Mouse (Mus musculus): ENCODE measurements around the gene Fam69a. TPM values are rescaled to one million over a fixed set of nuclear protein-coding genes. Genes with fewer than 3 reads are reported as not detected.
A peak's percentile ranks its signal among the peaks of the same experiment; 100 is the strongest.
"Not testable (repeated sequence)": the region's sequence is repeated elsewhere in the genome, so short reads cannot be mapped to it uniquely, and the experiment has no call there.

Fam69a gene
- 17.0 TPM for polyA plus RNA-seq (2021)

- in situ Hi-C loops (cut with MboI; ENCODE audit: low pct_unique_long_range_greater_than_20kb) = loop anchor here (5.0 kb wide), 1 partner anchor 60 kb away; no protein-coding TSS in a partner anchor
- TF ChIP-seq CTCF (IDR thresholded peaks at IDR 0.05) = no peak
- ChIA-PET CTCF (interaction anchor here (1.0 to 4.6 kb wide), 14 partner anchors 10 to 70 kb away, joined by 3 to 61 read pairs (median 6); no protein-coding TSS in a partner anchor), POLR2A (interaction anchor here (0.7 to 1.2 kb wide), 4 partner anchors 11 to 323 kb away, joined by 3 to 4 read pairs (median 3); no protein-coding TSS in a partner anchor)
- DNase-seq (ENCODE audit: low read depth, low spot score) (no peak), ATAC-seq (peak; percentile 77)
- H3K27me3 ChIP-seq = no peaks in the 10 kb centered on the region
Observed at GRCm38 (mm10) chr5:107986967-107987834, at the start of gene Fam69a. Gene Fam69a, minus strand, starts transcription at chr5:107987085.

- no peak for TF ChIP-seq CTCF (IDR thresholded peaks at IDR 0.05)
- CTCF ChIA-PET = interaction anchor here (0.9 to 5.0 kb wide), 12 partner anchors 13 to 134 kb away, joined by 3 to 23 read pairs (median 4); no protein-coding TSS in a partner anchor
- DNase-seq (ENCODE audit: low read depth, low spot score) = no peak
- no peaks in the 10 kb centered on the region for H3K27me3 ChIP-seq
- in situ Hi-C loops (cut with MboI; ENCODE audit: low pct_unique_long_range_greater_than_20kb) = loop anchor here (5.0 kb wide), 1 partner anchor 132 kb away; no protein-coding TSS in a partner anchor
- ATAC-seq = no peak
- POLR2A ChIA-PET = interaction anchor here (0.6 kb wide), 1 partner anchor 60 kb away, joined by 4 read pairs; no protein-coding TSS in a partner anchor
Observed at GRCm38 (mm10) chr5:108035523-108035922, 48.6 kb upstream of the Fam69a start.

GRCm38 (mm10) chr5:108034194-108034593, 47.3 kb upstream of the Fam69a start:
- CTCF ChIA-PET = interaction anchor here (0.7 to 5.0 kb wide), 19 partner anchors 11 to 129 kb away, joined by 3 to 23 read pairs (median 4); no protein-coding TSS in a partner anchor
- POLR2A ChIA-PET = interaction anchor here (0.6 kb wide), 1 partner anchor 46 kb away, joined by 3 read pairs; no protein-coding TSS in a partner anchor
- no peak for ATAC-seq
- no peaks in the 10 kb centered on the region for H3K27me3 ChIP-seq
- no peak for TF ChIP-seq CTCF (IDR thresholded peaks at IDR 0.05)
- no peak for DNase-seq (ENCODE audit: low read depth, low spot score)
- in situ Hi-C loops (cut with MboI; ENCODE audit: low pct_unique_long_range_greater_than_20kb) = loop anchor here (5.0 kb wide), 1 partner anchor 433 kb away; no protein-coding TSS in a partner anchor

GRCm38 (mm10) chr5:108031267-108031666, 44.4 kb upstream of the Fam69a start:
- no peak for TF ChIP-seq CTCF (IDR thresholded peaks at IDR 0.05)
- H3K27me3 ChIP-seq = no peaks in the 10 kb centered on the region
- in situ Hi-C loops (cut with MboI; ENCODE audit: low pct_unique_long_range_greater_than_20kb) = loop anchor here (5.0 kb wide), 1 partner anchor 436 kb away; no protein-coding TSS in a partner anchor
- ChIA-PET CTCF (interaction anchor here (0.6 to 1.5 kb wide), 7 partner anchors 10 to 132 kb away, joined by 3 to 4 read pairs (median 3); no protein-coding TSS in a partner anchor), POLR2A (no interaction called here)
- DNase-seq (ENCODE audit: low read depth, low spot score) = no peak
- ATAC-seq = no peak

GRCm38 (mm10) chr5:108029968-108030367, 43.1 kb upstream of the Fam69a start:
- DNase-seq (ENCODE audit: low read depth, low spot score) (no peak), ATAC-seq (no peak)
- POLR2A ChIA-PET = no interaction called here
- in situ Hi-C loops (cut with MboI; ENCODE audit: low pct_unique_long_range_greater_than_20kb) = loop anchor here (5.0 kb wide), 1 partner anchor 437 kb away; no protein-coding TSS in a partner anchor
- H3K27me3 ChIP-seq = no peaks in the 10 kb centered on the region
- CTCF ChIA-PET = interaction anchor here (0.9 to 1.5 kb wide), 6 partner anchors 12 to 139 kb away, joined by 3 to 6 read pairs (median 3); no protein-coding TSS in a partner anchor
- peak; percentile 66 for TF ChIP-seq CTCF (IDR thresholded peaks at IDR 0.05)

- H3K27me3 ChIP-seq; ATAC-seq; DNase-seq (ENCODE audit: low read depth, low spot score); in situ Hi-C loops (cut with MboI; ENCODE audit: low pct_unique_long_range_greater_than_20kb); POLR2A ChIA-PET: not testable (repeated sequence)
- CTCF ChIA-PET = interaction anchor here (0.8 to 4.7 kb wide), 5 partner anchors 8 to 107 kb away, joined by 3 to 20 read pairs (median 4); no protein-coding TSS in a partner anchor
Observed at GRCm38 (mm10) chr5:108028797-108029536, 42.1 kb upstream of the Fam69a start.

- in situ Hi-C loops (cut with MboI; ENCODE audit: low pct_unique_long_range_greater_than_20kb) = no loop called here
- POLR2A ChIA-PET = no interaction called here
- ATAC-seq (no peak), DNase-seq (ENCODE audit: low read depth, low spot score) (no peak)
- no peak for TF ChIP-seq CTCF (IDR thresholded peaks at IDR 0.05)
- H3K27me3 ChIP-seq = no peaks in the 10 kb centered on the region
- CTCF ChIA-PET = interaction anchor here (0.8 to 4.7 kb wide), 5 partner anchors 9 to 107 kb away, joined by 3 to 20 read pairs (median 4); no protein-coding TSS in a partner anchor
Observed at GRCm38 (mm10) chr5:108028230-108028629, 41.3 kb upstream of the Fam69a start.

GRCm38 (mm10) chr5:108021346-108021745, 34.5 kb upstream of the Fam69a start:
- ChIA-PET POLR2A (no interaction called here), CTCF (interaction anchor here (0.8 to 2.3 kb wide), 4 partner anchors 10 to 96 kb away, joined by 3 to 8 read pairs (median 4); no protein-coding TSS in a partner anchor)
- TF ChIP-seq CTCF (IDR thresholded peaks at IDR 0.05) = no peak

GRCm38 (mm10) chr5:108019367-108019766, 32.5 kb upstream of the Fam69a start:
- ATAC-seq = no peak

More at GRCm38 (mm10) chr5:108021346-108021745, 34.5 kb upstream of the Fam69a start:
- ATAC-seq = peak; percentile 79
- peak; percentile 89 for DNase-seq (ENCODE audit: low read depth, low spot score)
- no peaks in the 10 kb centered on the region for H3K27me3 ChIP-seq
- in situ Hi-C loops (cut with MboI; ENCODE audit: low pct_unique_long_range_greater_than_20kb) = no loop called here

More at GRCm38 (mm10) chr5:108019367-108019766, 32.5 kb upstream of the Fam69a start:
- H3K27me3 ChIP-seq = no peaks in the 10 kb centered on the region
- no peak for DNase-seq (ENCODE audit: low read depth, low spot score)
- POLR2A ChIA-PET = no interaction called here
- TF ChIP-seq CTCF (IDR thresholded peaks at IDR 0.05) = no peak
- in situ Hi-C loops (cut with MboI; ENCODE audit: low pct_unique_long_range_greater_than_20kb) = no loop called here
- CTCF ChIA-PET = interaction anchor here (1.1 to 1.6 kb wide), 3 partner anchors 15 to 98 kb away, joined by 3 to 4 read pairs (median 3); no protein-coding TSS in a partner anchor

Data from Patski (cell line).